8 mouse cellular contexts compared by ENCODE assay signal in the genomic region with DNA sequence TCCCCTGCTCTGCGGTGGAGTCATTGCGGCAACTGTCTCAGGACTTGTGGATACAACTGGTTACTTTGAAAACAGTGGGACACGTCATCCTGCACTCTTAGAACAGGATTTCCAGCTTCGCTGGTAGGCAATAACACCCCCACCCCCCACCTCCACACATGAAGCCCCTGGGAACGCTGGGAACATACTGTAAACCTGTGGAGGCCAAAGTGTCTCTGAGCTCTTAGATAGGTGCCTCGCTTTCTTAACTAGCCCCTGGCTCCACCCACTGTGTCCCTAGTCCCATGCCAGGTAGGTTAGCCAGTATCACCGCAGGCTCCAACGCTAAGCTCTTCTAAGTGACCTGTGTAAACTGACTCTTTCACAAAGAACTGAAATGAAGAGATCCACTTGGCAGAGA.
DNase-seq lines count a peak whose midpoint lies in the region; ATAC-seq lines count a peak whose summit lies in the region.

No protein-coding gene starts in this region.

- peak overlapping the region; percentile 89 for H3K4me2 ChIP-seq in heart, embryonic 14.5 days (ENCODE audit: low read length)
- peak overlapping the region; percentile 61; the same call in 1 of the 2 replicates for H3K4me2 ChIP-seq in midbrain, embryonic 16.5 days (ENCODE audit: low read length)

- WGBS in heart, embryonic 10.5 days: 46% methylated on average over 8 of the region's 8 CpGs
- WGBS in heart, embryonic 14.5 days: 54% methylated on average over 8 of the region's 8 CpGs
- 53% methylated on average over 8 of the region's 8 CpGs for WGBS in midbrain, embryonic 16.5 days

- H3K9ac ChIP-seq in heart, embryonic 14.5 days (ENCODE audit: low read length): peak overlapping the region; percentile 89
- no peak overlapping the region for H3K9ac ChIP-seq in midbrain, embryonic 16.5 days (ENCODE audit: low read depth, low read length)

- ATAC-seq in heart, embryonic 14.5 days (ENCODE audit: insufficient number of reproducible peaks, insufficient read depth, low FRiP score, low read depth): no peak; the same call in 1 of the 2 replicates
- ATAC-seq in midbrain, embryonic 16.5 days: no peak

- H3K4me1 ChIP-seq in heart, embryonic 10.5 days: peaks cover 16% of the 10 kb centered on the region
- peaks cover 4 to 14% of the 10 kb centered on the region in 2 experiments for H3K4me1 ChIP-seq in heart, embryonic 14.5 days (ENCODE audit: control insufficient read depth in 2 of 2, insufficient read depth in 2 of 2, low read length in 2 of 2)
- peaks cover 12% of the 10 kb centered on the region for H3K4me1 ChIP-seq in midbrain, embryonic 16.5 days (ENCODE audit: control insufficient read depth, insufficient read depth, low read length)

- peaks cover 96% of the 10 kb centered on the region for H3K27me3 ChIP-seq in heart, embryonic 10.5 days (ENCODE audit: insufficient read depth, poor library complexity, severe bottlenecking)
- H3K27me3 ChIP-seq in heart, embryonic 14.5 days (ENCODE audit: control insufficient read depth, insufficient read depth, low read length): peaks cover 1% of the 10 kb centered on the region; the same call in 1 of the 2 replicates
- peaks cover 14% of the 10 kb centered on the region for H3K27me3 ChIP-seq in midbrain, embryonic 16.5 days (ENCODE audit: control insufficient read depth, insufficient read depth, low read depth, low read length)

- H3K36me3 ChIP-seq in heart, embryonic 10.5 days: no peaks in the 10 kb centered on the region
- H3K36me3 ChIP-seq in heart, embryonic 14.5 days (ENCODE audit: control insufficient read depth, insufficient read depth, low read length): no peaks in the 10 kb centered on the region
- H3K36me3 ChIP-seq in midbrain, embryonic 16.5 days (ENCODE audit: control insufficient read depth, insufficient read depth, low read length): no peaks in the 10 kb centered on the region

- no peak for DNase-seq in heart, embryonic 10.5 days (ENCODE audit: low spot score)
- no peak for DNase-seq in heart, adult 8-10 months (ENCODE audit: low spot score)
- peak; percentile 64 to 82 for DNase-seq in kidney, postnatal 25 days
- no peak for DNase-seq in cerebellum, adult 9-10 months
- DNase-seq in urinary bladder, postnatal 10 days (ENCODE audit: low spot score): no peak
- DNase-seq in thymus, postnatal 36 days: no peak

- H3K27ac ChIP-seq in heart, embryonic 10.5 days: peak overlapping the region; percentile 92; the same call in 1 of the 2 replicates
- peak overlapping the region; percentile 69 to 88; a peak in 3 of 4 replicates for H3K27ac ChIP-seq in heart, embryonic 14.5 days (replicated peaks in 1 of 2; ENCODE audit: control insufficient read depth in 1 of 2, insufficient read depth in 1 of 2, low read depth in 2 of 2, low read length in 2 of 2)
- H3K27ac ChIP-seq in midbrain, embryonic 16.5 days (ENCODE audit: low read length): peak overlapping the region; percentile 82

- H3K9me3 ChIP-seq in heart, embryonic 10.5 days: no peaks in the 10 kb centered on the region
- no peaks in the 10 kb centered on the region for H3K9me3 ChIP-seq in heart, embryonic 14.5 days (ENCODE audit: control insufficient read depth, low read length)
- H3K9me3 ChIP-seq in midbrain, embryonic 16.5 days (replicated peaks; ENCODE audit: control insufficient read depth, low read length, poor library complexity, severe bottlenecking): no peaks in the 10 kb centered on the region

- peak overlapping the region; percentile 61; the same call in 1 of the 2 replicates for H3K4me3 ChIP-seq in heart, embryonic 10.5 days
- H3K4me3 ChIP-seq in heart, embryonic 14.5 days (ENCODE audit: control insufficient read depth in 1 of 2, insufficient read depth in 1 of 2, low read depth in 1 of 2, low read length in 2 of 2): peak overlapping the region; percentile 44 to 55
- no peak overlapping the region for H3K4me3 ChIP-seq in midbrain, embryonic 16.5 days (ENCODE audit: low read depth, low read length)

Comparison
In these comparisons a context has a peak if more than half of its experiments do, and no peak if none do; other contexts are left out.
1. DNase-seq: peak in kidney, postnatal 25 days (2 of 2); none in heart, embryonic 10.5 days (single experiment), heart, adult 8-10 months (single experiment), cerebellum, adult 9-10 months (single experiment), urinary bladder, postnatal 10 days (single experiment) and thymus, postnatal 36 days (0 of 2).
2. Peak in every context shown above with its lines, with median percentiles within 50 percentile points of each other: H3K27ac ChIP-seq.